Mouse (Mus musculus) thymus, adult 2 months (tissue): Measurements from ENCODE around the gene Lrrc8a.

Source experiments
- CTCF ChIP-seq: fragments of 200-500 bp; IDR thresholded peaks from 2 replicates; pipeline ENCODE4 v1.5.1; 2012; ENCODE audit warnings: mild to moderate bottlenecking, control low read depth, low read length, moderate library complexity, borderline replicate concordance; ENCODE audit not compliant: control insufficient read depth, poor library complexity, insufficient read depth; ENCODE audit errors: extremely low read depth
- POLR2A ChIP-seq: fragments of 200-500 bp; IDR thresholded peaks from 2 replicates; pipeline ENCODE4 v1.6.1; 2012; ENCODE audit warnings: mild to moderate bottlenecking, low read length, control low read depth, moderate library complexity; ENCODE audit not compliant: control insufficient read depth, poor library complexity, insufficient read depth; ENCODE audit errors: extremely low read depth

DNA sequence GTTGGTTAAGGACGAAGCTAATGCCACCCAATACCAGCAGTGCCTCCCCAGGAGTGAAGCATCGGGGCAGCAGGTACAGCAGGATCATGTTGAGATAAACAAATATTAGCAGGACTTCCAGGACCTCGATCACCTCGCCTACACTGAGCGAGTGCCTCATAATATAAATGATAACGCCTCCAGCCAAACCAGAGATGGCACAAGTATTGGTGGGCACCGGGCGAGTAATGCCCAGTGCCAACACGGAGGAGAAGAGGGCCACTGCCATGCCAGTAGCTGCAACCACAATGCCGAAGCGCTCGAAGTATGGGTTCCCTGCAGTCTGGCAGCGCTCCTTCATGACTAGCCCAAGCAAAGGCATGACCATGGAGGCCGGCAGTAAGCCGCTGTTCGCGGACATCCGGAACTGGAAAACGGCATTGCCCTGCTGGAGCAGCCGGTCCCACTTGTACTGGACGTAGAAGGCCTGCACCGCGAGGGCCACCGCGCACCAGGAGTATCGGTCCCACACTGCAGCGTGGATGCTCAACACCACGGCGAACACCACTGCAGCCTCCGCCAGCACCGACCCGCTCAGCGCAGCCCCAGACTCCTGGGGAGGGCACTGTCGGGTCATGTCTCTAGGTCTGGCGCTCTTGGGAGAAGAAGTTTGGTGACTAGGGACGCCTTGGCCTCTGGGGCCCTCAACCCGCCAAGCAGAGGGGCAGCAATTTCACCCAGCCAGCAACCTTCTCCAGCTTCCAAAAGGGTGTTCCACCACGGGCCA is 48.1 kb downstream of the Lrrc8a start:
- TF ChIP-seq POLR2A: no peak
- no peak for TF ChIP-seq CTCF
